Mouse (Mus musculus) kidney, embryonic 16.5 days (tissue): ENCODE data around the gene Npb. TPM values are rescaled to one million over a fixed set of nuclear protein-coding genes. Genes with fewer than 3 reads are reported as not detected.

Experiments
- ATAC-seq: fragments of 200-750 bp; cut with Nextera tagmentation; 2 replicates; pipeline ENCODE4 v1.8.0; 2017; ENCODE audit warnings: moderate TSS enrichment; ENCODE audit not compliant: low FRiP score, low TSS enrichment
- H3K27ac ChIP-seq: fragments of 300-500 bp; sonication (generic); 2 replicates; pipeline ENCODE4 v1.5.1; 2014; ENCODE audit warnings: low read length
- H3K27me3 ChIP-seq: fragments of 300-500 bp; sonication (generic); 2 replicates; pipeline ENCODE4 v1.6.1; 2014; ENCODE audit warnings: low read length, control low read depth, mixed read lengths; ENCODE audit not compliant: insufficient read depth
- H3K36me3 ChIP-seq: fragments of 300-500 bp; sonication (generic); 2 replicates; pipeline ENCODE4 v1.6.1; 2014; ENCODE audit warnings: low read length, control low read depth, mixed read lengths; ENCODE audit not compliant: insufficient read depth
- H3K4me1 ChIP-seq: fragments of 300-500 bp; sonication (generic); 2 replicates; pipeline ENCODE4 v1.6.1; 2014; ENCODE audit warnings: low read length, control low read depth, mixed read lengths; ENCODE audit not compliant: insufficient read depth
- H3K4me2 ChIP-seq: fragments of 300-500 bp; sonication (generic); replicated peaks from 2 replicates; pipeline ENCODE4 v1.6.1; 2014; ENCODE audit warnings: low read depth, low read length
- H3K4me3 ChIP-seq: fragments of 300-500 bp; sonication (generic); 2 replicates; pipeline ENCODE4 v1.5.1; 2014; ENCODE audit warnings: mild to moderate bottlenecking, low read length
- H3K9ac ChIP-seq: fragments of 300-500 bp; sonication (generic); replicated peaks from 2 replicates; pipeline ENCODE4 v1.6.1; 2014; ENCODE audit warnings: low read length
- H3K9me3 ChIP-seq: fragments of 300-500 bp; sonication (generic); 2 replicates; pipeline ENCODE4 v1.6.1; 2016; ENCODE audit warnings: low read length, control low read depth
- WGBS: fragments of 180-500 bp; shearing (Covaris S2); extraction: QIAGEN DNeasy Blood & Tissue Kit; methylation state at CpG from one replicate; pipeline ENCODE4 v1.1.7; 2014; 5-methylcytosine and 5-hydroxymethylcytosine counted together
- polyA plus RNA-seq: library from polyadenylated mRNA; unstranded; fragments of >200 nt; fragmentation: Nextera tagmentation; extraction: Ambion mirVana; gene quantifications from 2 replicates; pipeline ENCODE4 v1.2.1, GENCODE M21; 2015

The Npb gene
- polyA plus RNA-seq, 1 experiment from 2014 or later, result 27.7 TPM

GRCm38 (mm10) chr11:120629911-120630310, 21.6 kb downstream of the Npb start:
- Histone ChIP-seq H3K4me1 (peaks cover 44% of the 10 kb centered on the region), H3K4me2 (peak overlapping the region; percentile 37), H3K27ac (peak overlapping the region; percentile 85), H3K36me3 (peaks cover 17% of the 10 kb centered on the region), H3K9ac (peak overlapping the region; percentile 40), H3K9me3 (no peaks in the 10 kb centered on the region), H3K27me3 (no peaks in the 10 kb centered on the region), H3K4me3 (peak overlapping the region; percentile 8; the same call in 1 of the 2 replicates)
- ATAC-seq, result no peak
- WGBS, result 23% methylated on average over 7 of the region's 7 CpGs

GRCm38 (mm10) chr11:120630401-120630871, 22.2 kb downstream of the Npb start:
- Histone ChIP-seq H3K27ac (peak overlapping the region; percentile 85), H3K9ac (peak overlapping the region; percentile 40), H3K4me2 (peak overlapping the region; percentile 37), H3K9me3 (no peaks in the 10 kb centered on the region), H3K4me3 (0 out of 2 replicates have a peak overlapping the region, but pooled peaks have one; percentile 8), H3K27me3 (no peaks in the 10 kb centered on the region), H3K36me3 (peaks cover 17% of the 10 kb centered on the region), H3K4me1 (peaks cover 39% of the 10 kb centered on the region)
- WGBS, result 18% methylated on average over 5 of the region's 5 CpGs
- ATAC-seq, result no peak

- Histone ChIP-seq H3K4me3 (peak overlapping the region; percentile 90), H3K4me2 (peak overlapping the region; percentile 84), H3K36me3 (peaks cover 17% of the 10 kb centered on the region), H3K27ac (peak overlapping the region; percentile 85), H3K9me3 (no peaks in the 10 kb centered on the region), H3K27me3 (no peaks in the 10 kb centered on the region), H3K4me1 (peaks cover 39% of the 10 kb centered on the region), H3K9ac (peak overlapping the region; percentile 40)
- 28% methylated on average over 7 of the region's 7 CpGs for WGBS
- ATAC-seq, result no peak
Observed at GRCm38 (mm10) chr11:120630881-120631725, 22.8 kb downstream of the Npb start.

GRCm38 (mm10) chr11:120631726-120632448, 23.6 kb downstream of the Npb start:
- Histone ChIP-seq H3K4me1 (peaks cover 39% of the 10 kb centered on the region), H3K4me2 (peak overlapping the region; percentile 84), H3K9ac (peak overlapping the region; percentile 94), H3K4me3 (peak overlapping the region; percentile 90), H3K27ac (peak overlapping the region; percentile 91), H3K27me3 (no peaks in the 10 kb centered on the region), H3K36me3 (peaks cover 17% of the 10 kb centered on the region), H3K9me3 (no peaks in the 10 kb centered on the region)
- WGBS, result 36% methylated on average over 4 of the region's 4 CpGs
- ATAC-seq, result no peak

- peak; percentile 83 for ATAC-seq
- H3K36me3 ChIP-seq, result peaks cover 11% of the 10 kb centered on the region
Observed at GRCm38 (mm10) chr11:120632559-120633519, 24.6 kb downstream of the Npb start.

GRCm38 (mm10) chr11:120633520-120634343, 25.5 kb downstream of the Npb start, which contains the start of gene Mafg:
Mafg (minus strand) TSS chr11:120633600.
- peak within 1 kb of the TSS; percentile 84 for H3K4me2 ChIP-seq
- peaks cover 8% of the 10 kb centered on the region for H3K36me3 ChIP-seq
- 10% methylated on average over 57 of the region's 58 CpGs for WGBS
- peak within 1 kb of the TSS; percentile 90 for H3K4me3 ChIP-seq
- H3K9me3 ChIP-seq, result no peaks in the 10 kb centered on the region
- H3K4me1 ChIP-seq, result peaks cover 39% of the 10 kb centered on the region
- ATAC-seq, result peak; percentile 89
- H3K27me3 ChIP-seq, result no peaks in the 10 kb centered on the region
- peak within 1 kb of the TSS; percentile 91 for H3K27ac ChIP-seq
- peak within 1 kb of the TSS; percentile 94 for H3K9ac ChIP-seq

More at GRCm38 (mm10) chr11:120632559-120633519, 24.6 kb downstream of the Npb start:
- peak overlapping the region; percentile 84 for H3K4me2 ChIP-seq
- under 1% methylated on average over 66 of the region's 116 CpGs for WGBS
- H3K9me3 ChIP-seq, result no peaks in the 10 kb centered on the region
- peaks cover 39% of the 10 kb centered on the region for H3K4me1 ChIP-seq
- no peaks in the 10 kb centered on the region for H3K27me3 ChIP-seq
- peak overlapping the region; percentile 94 for H3K9ac ChIP-seq
- H3K4me3 ChIP-seq, result peak overlapping the region; percentile 90
- H3K27ac ChIP-seq, result peak overlapping the region; percentile 91

GRCm38 (mm10) chr11:120634810-120635209, 26.5 kb downstream of the Npb start:
- Histone ChIP-seq H3K4me1 (peaks cover 31% of the 10 kb centered on the region), H3K27ac (no peak overlapping the region), H3K9me3 (no peaks in the 10 kb centered on the region), H3K36me3 (no peaks in the 10 kb centered on the region), H3K9ac (no peak overlapping the region), H3K27me3 (no peaks in the 10 kb centered on the region), H3K4me2 (no peak overlapping the region), H3K4me3 (no peak overlapping the region)
- WGBS, result 82% methylated on average over 5 of the region's 5 CpGs
- no peak for ATAC-seq

- WGBS, result 51% methylated on average over 9 of the region's 9 CpGs
- Histone ChIP-seq H3K4me1 (peaks cover 10% of the 10 kb centered on the region), H3K9me3 (no peaks in the 10 kb centered on the region), H3K27me3 (no peaks in the 10 kb centered on the region), H3K27ac (no peak overlapping the region), H3K9ac (no peak overlapping the region), H3K4me2 (no peak overlapping the region), H3K4me3 (no peak overlapping the region), H3K36me3 (no peaks in the 10 kb centered on the region)
- no peak for ATAC-seq
Observed at GRCm38 (mm10) chr11:120641255-120641654, 33.0 kb downstream of the Npb start.
